Mouse (Mus musculus): ENCODE measurements around the gene St8sia1. TPM values are rescaled to one million over a fixed set of nuclear protein-coding genes. Genes with fewer than 3 reads are reported as not detected.

Gene St8sia1
- polyA plus RNA-seq, 1 experiment from 2014 or later: 3.4 TPM

- Histone ChIP-seq H3K4me3 (no peak overlapping the region), H3K9me3 (no peaks in the 10 kb centered on the region), H3K27ac (no peak overlapping the region), H3K27me3 (ENCODE audit: insufficient read depth, poor library complexity, severe bottlenecking) (no peaks in the 10 kb centered on the region), H3K4me1 (0 out of 2 replicates have a peak, but pooled peaks cover 7% of the 10 kb centered on the region), H3K36me3 (no peaks in the 10 kb centered on the region)
- DNase-seq (ENCODE audit: low spot score): no peak
- WGBS: 89% methylated on average over 16 of the region's 16 CpGs
Measured at GRCm38 (mm10) chr6:142928551-142929309, 35.5 kb downstream of the St8sia1 start.

- Histone ChIP-seq H3K9me3 (no peaks in the 10 kb centered on the region), H3K27ac (no peak overlapping the region), H3K36me3 (no peaks in the 10 kb centered on the region), H3K4me3 (no peak overlapping the region), H3K27me3 (ENCODE audit: insufficient read depth, poor library complexity, severe bottlenecking) (no peaks in the 10 kb centered on the region), H3K4me1 (no peaks in the 10 kb centered on the region)
- 86% methylated on average over 9 of the region's 9 CpGs for WGBS
- DNase-seq (ENCODE audit: low spot score): no peak
Measured at GRCm38 (mm10) chr6:142926901-142927605, 37.2 kb downstream of the St8sia1 start.

- 0 out of 2 replicates have a peak, but pooled peaks cover 4% of the 10 kb centered on the region for H3K4me1 ChIP-seq
- DNase-seq (ENCODE audit: low spot score): no peak
- no peak overlapping the region for H3K4me3 ChIP-seq
- H3K27ac ChIP-seq: no peak overlapping the region
- H3K36me3 ChIP-seq: no peaks in the 10 kb centered on the region
- H3K9me3 ChIP-seq: no peaks in the 10 kb centered on the region
- H3K27me3 ChIP-seq (ENCODE audit: insufficient read depth, poor library complexity, severe bottlenecking): no peaks in the 10 kb centered on the region
- 84% methylated on average over 5 of the region's 5 CpGs for WGBS
Measured at GRCm38 (mm10) chr6:142925921-142926320, 38.3 kb downstream of the St8sia1 start.

- no peak for DNase-seq (ENCODE audit: low spot score)
- H3K4me1 ChIP-seq: 0 out of 2 replicates have a peak, but pooled peaks cover 4% of the 10 kb centered on the region
- no peaks in the 10 kb centered on the region for H3K9me3 ChIP-seq
- no peak overlapping the region for H3K4me3 ChIP-seq
- WGBS: 87% methylated on average over 3 of the region's 3 CpGs
- no peaks in the 10 kb centered on the region for H3K27me3 ChIP-seq (ENCODE audit: insufficient read depth, poor library complexity, severe bottlenecking)
- H3K27ac ChIP-seq: no peak overlapping the region
- H3K36me3 ChIP-seq: no peaks in the 10 kb centered on the region
Measured at GRCm38 (mm10) chr6:142925374-142925773, 38.9 kb downstream of the St8sia1 start.

- Histone ChIP-seq H3K27me3 (ENCODE audit: insufficient read depth, poor library complexity, severe bottlenecking) (no peaks in the 10 kb centered on the region), H3K9me3 (no peaks in the 10 kb centered on the region), H3K4me3 (no peak overlapping the region), H3K27ac (no peak overlapping the region), H3K4me1 (0 out of 2 replicates have a peak, but pooled peaks cover 7% of the 10 kb centered on the region), H3K36me3 (no peaks in the 10 kb centered on the region)
- DNase-seq (ENCODE audit: low spot score): no peak
- whole genome bisulfite sequencing: 62% methylated on average over 5 of the region's 5 CpGs
Measured at GRCm38 (mm10) chr6:142920901-142921300, 43.4 kb downstream of the St8sia1 start.

- Histone ChIP-seq H3K4me3 (no peak overlapping the region), H3K27ac (no peak overlapping the region), H3K27me3 (ENCODE audit: insufficient read depth, poor library complexity, severe bottlenecking) (no peaks in the 10 kb centered on the region), H3K36me3 (no peaks in the 10 kb centered on the region), H3K9me3 (no peaks in the 10 kb centered on the region), H3K4me1 (0 out of 2 replicates have a peak, but pooled peaks cover 7% of the 10 kb centered on the region)
- DNase-seq (ENCODE audit: low spot score): no peak
- WGBS: 86% methylated on average over 6 of the region's 6 CpGs
Measured at GRCm38 (mm10) chr6:142918691-142919090, 45.6 kb downstream of the St8sia1 start.

DNA sequence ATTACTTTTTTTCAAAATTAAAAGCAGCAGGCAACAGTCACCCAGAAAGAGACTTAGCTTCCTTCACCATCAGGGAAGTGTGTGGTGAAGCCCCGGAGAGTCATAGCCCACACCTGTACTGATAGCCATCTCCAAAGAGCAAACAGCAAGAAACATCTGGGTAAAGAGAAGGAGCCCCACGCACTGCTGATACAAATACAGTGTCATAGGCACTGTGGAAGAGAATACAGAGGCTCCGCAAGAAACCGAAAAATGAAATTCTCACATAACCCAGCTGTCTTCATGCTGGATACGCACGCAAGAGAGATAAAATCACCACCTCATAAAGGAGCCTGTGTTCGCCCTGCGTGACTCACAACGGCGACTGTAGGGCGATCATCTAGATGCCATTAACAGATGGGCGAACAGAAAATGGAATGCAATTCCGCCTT, 46.8 kb downstream of the St8sia1 start:
- Histone ChIP-seq H3K27me3 (ENCODE audit: insufficient read depth, poor library complexity, severe bottlenecking) (no peaks in the 10 kb centered on the region), H3K9me3 (no peaks in the 10 kb centered on the region), H3K4me3 (no peak overlapping the region), H3K4me1 (0 out of 2 replicates have a peak, but pooled peaks cover 7% of the 10 kb centered on the region), H3K27ac (no peak overlapping the region), H3K36me3 (no peaks in the 10 kb centered on the region)
- DNase-seq (ENCODE audit: low spot score): no peak
- WGBS: 81% methylated on average over 13 of the region's 13 CpGs

DNA sequence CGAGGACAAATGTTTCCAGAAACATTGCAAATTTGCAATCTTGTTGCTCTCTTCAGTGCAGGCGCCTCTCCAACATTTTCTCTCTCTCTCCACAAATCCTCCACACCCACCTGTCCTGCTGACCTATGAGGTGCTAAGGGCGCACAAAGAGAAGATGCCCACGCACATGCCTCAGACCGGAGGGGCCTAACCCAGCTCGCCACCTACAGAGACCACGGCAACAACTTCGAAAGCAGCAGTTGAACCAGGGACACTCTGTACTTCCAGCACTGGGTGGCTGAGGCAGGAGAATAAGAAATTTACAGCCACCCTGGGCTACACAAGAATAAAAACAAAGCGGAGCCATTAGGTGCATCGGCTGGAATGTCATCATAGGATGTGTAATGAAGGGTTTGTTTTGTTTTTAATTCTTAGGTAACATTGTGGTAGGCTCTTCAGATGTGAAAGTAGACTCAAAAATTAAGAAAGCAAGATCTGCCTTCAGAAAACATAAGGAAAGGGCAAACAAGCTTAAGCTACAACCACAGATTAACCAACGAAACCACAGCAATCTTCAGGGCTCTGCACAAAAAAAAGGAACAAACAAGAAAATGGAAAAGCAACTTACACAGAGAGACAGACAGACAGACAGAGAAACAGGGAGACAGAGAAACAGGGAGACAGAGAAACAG, 47.8 kb downstream of the St8sia1 start:
- no peak overlapping the region for H3K4me3 ChIP-seq
- 0 out of 2 replicates have a peak, but pooled peaks cover 7% of the 10 kb centered on the region for H3K4me1 ChIP-seq
- no peaks in the 10 kb centered on the region for H3K27me3 ChIP-seq (ENCODE audit: insufficient read depth, poor library complexity, severe bottlenecking)
- H3K36me3 ChIP-seq: no peaks in the 10 kb centered on the region
- 83% methylated on average over 11 of the region's 11 CpGs for WGBS
- DNase-seq (ENCODE audit: low spot score): no peak
- no peak overlapping the region for H3K27ac ChIP-seq
- H3K9me3 ChIP-seq: no peaks in the 10 kb centered on the region

DNA sequence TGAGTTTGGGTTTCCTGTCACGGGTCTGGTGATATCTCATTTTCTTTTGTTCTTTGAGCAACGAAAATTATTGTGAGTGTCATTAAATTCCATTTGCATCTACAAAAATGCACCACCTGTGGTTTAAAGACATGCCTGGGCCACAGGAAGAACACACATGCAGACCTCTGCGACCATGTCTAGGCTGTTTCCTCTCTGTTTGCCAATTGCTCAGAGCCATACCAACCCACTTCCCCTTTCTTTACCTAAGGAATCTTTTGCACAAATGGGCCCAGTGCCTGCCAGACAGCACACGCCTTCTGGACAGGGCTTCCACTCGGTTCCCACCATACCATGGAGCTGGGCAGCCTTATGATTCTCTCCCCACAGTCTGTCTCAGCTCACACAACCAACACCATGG, 48.8 kb downstream of the St8sia1 start:
- 0 out of 2 replicates have a peak, but pooled peaks cover 3% of the 10 kb centered on the region for H3K4me1 ChIP-seq
- H3K27me3 ChIP-seq (ENCODE audit: insufficient read depth, poor library complexity, severe bottlenecking): no peaks in the 10 kb centered on the region
- no peak overlapping the region for H3K4me3 ChIP-seq
- no peak overlapping the region for H3K27ac ChIP-seq
- WGBS: 78% methylated on average over 5 of the region's 5 CpGs
- H3K9me3 ChIP-seq: no peaks in the 10 kb centered on the region
- DNase-seq (ENCODE audit: low spot score): no peak
- no peaks in the 10 kb centered on the region for H3K36me3 ChIP-seq

- H3K4me1 ChIP-seq: 0 out of 2 replicates have a peak, but pooled peaks cover 3% of the 10 kb centered on the region
- no peaks in the 10 kb centered on the region for H3K36me3 ChIP-seq
- H3K4me3 ChIP-seq: no peak overlapping the region
- DNase-seq (ENCODE audit: low spot score): no peak
- no peaks in the 10 kb centered on the region for H3K9me3 ChIP-seq
- H3K27me3 ChIP-seq (ENCODE audit: insufficient read depth, poor library complexity, severe bottlenecking): no peaks in the 10 kb centered on the region
- H3K27ac ChIP-seq: no peak overlapping the region
- WGBS: 87% methylated on average over 10 of the region's 10 CpGs
Measured at GRCm38 (mm10) chr6:142914676-142915075, 49.6 kb downstream of the St8sia1 start.

- Histone ChIP-seq H3K9me3 (no peaks in the 10 kb centered on the region), H3K4me3 (no peak overlapping the region), H3K4me1 (no peaks in the 10 kb centered on the region), H3K36me3 (no peaks in the 10 kb centered on the region), H3K27ac (no peak overlapping the region), H3K27me3 (ENCODE audit: insufficient read depth, poor library complexity, severe bottlenecking) (no peaks in the 10 kb centered on the region)
- DNase-seq (ENCODE audit: low spot score): no peak
- 76% methylated on average over 3 of the region's 3 CpGs for WGBS
Measured at GRCm38 (mm10) chr6:142911263-142911662, 53.0 kb downstream of the St8sia1 start.

GRCm38 (mm10) chr6:142910721-142911120, 53.5 kb downstream of the St8sia1 start:
- H3K36me3 ChIP-seq: no peaks in the 10 kb centered on the region
- H3K27ac ChIP-seq: no peak overlapping the region
- H3K27me3 ChIP-seq (ENCODE audit: insufficient read depth, poor library complexity, severe bottlenecking): no peaks in the 10 kb centered on the region
- 92% methylated on average over 7 of the region's 7 CpGs for WGBS
- H3K4me3 ChIP-seq: no peak overlapping the region
- no peak for DNase-seq (ENCODE audit: low spot score)
- H3K4me1 ChIP-seq: no peaks in the 10 kb centered on the region
- H3K9me3 ChIP-seq: no peaks in the 10 kb centered on the region

DNA sequence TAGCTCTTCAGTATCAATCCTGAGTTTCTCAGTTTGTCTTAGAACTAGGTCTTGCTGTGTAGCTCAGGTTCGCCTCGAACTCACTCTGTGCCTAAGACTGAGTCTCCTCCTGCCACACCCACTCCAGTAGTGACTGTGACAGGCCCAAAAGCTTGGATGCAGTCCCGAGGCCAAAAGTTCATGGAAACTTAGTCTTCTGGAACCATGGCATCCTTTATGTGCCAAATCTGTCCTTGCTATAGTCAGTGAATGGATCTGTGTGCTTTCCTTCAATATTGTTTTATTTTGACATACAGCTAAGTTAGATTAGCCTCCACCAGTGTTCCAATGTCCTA, 54.5 kb downstream of the St8sia1 start:
- Histone ChIP-seq H3K27ac (no peak overlapping the region), H3K4me3 (no peak overlapping the region), H3K4me1 (no peaks in the 10 kb centered on the region), H3K27me3 (ENCODE audit: insufficient read depth, poor library complexity, severe bottlenecking) (no peaks in the 10 kb centered on the region), H3K36me3 (no peaks in the 10 kb centered on the region), H3K9me3 (no peaks in the 10 kb centered on the region)
- WGBS: 74% methylated on average over 3 of the region's 3 CpGs
- DNase-seq (ENCODE audit: low spot score): no peak

Data from heart, embryonic 10.5 days (tissue).